Mouse (Mus musculus): Measurements from ENCODE around the gene Rnf152. TPM values are rescaled to one million over a fixed set of nuclear protein-coding genes. Genes with fewer than 3 reads are reported as not detected.

The Rnf152 gene
- total and polyA plus RNA-seq, 3 experiments = under 0.01 TPM; not detected in 2

- Histone ChIP-seq H3K9me3 (replicated peaks; ENCODE audit: low read length) (no peaks in the 10 kb centered on the region), H3K27ac (ENCODE audit: insufficient read depth, low read depth) (no peak overlapping the region), H3K4me1 (ENCODE audit: control insufficient read depth in 1 of 2, insufficient read depth in 2 of 2) (peaks cover 3 to 5% of the 10 kb centered on the region in 2 experiments; a peak in 3 of 4 replicates), H3K79me2 (replicated peaks; ENCODE audit: control insufficient read depth, extremely low read depth, insufficient read depth, poor library complexity, severe bottlenecking) (no peaks in the 10 kb centered on the region), H3K4me2 (ENCODE audit: insufficient read depth, low read depth, poor library complexity, severe bottlenecking) (no peak overlapping the region), H3K27me3 (replicated peaks) (peaks cover 94% of the 10 kb centered on the region), H3K9ac (ENCODE audit: insufficient read depth, low read depth) (no peak overlapping the region), H3K36me3 (replicated peaks in 1 of 2; ENCODE audit: control insufficient read depth in 1 of 2, insufficient read depth in 1 of 2, low read length in 1 of 2) (no peaks in the 10 kb centered on the region), H3K4me3 (replicated peaks in 1 of 3; ENCODE audit: low read depth in 2 of 3, low read length in 2 of 3, poor library complexity in 1 of 3) (no peak overlapping the region)
- dilution Hi-C loops (cut with MboI; ENCODE audit: extremely low pct_ligation_motif_present, extremely low pct_unique_long_range_greater_than_20kb, low sequenced_read_pairs) = no loop called here
- no peak for TF ChIP-seq POLR2A (IDR thresholded peaks at IDR 0.05; ENCODE audit: low read depth, low read length)
- no peak for TF ChIP-seq CTCF (conservative IDR thresholded peaks at IDR 0.05 in 1 of 2, IDR thresholded peaks at IDR 0.05 in 1 of 2; ENCODE audit: low read depth in 2 of 2, low read length in 2 of 2)
- TF ChIP-seq KAT2A (IDR thresholded peaks at IDR 0.05; ENCODE audit: insufficient replicate concordance, low read length) = no peak
- no peak for TF ChIP-seq NRF1 (IDR thresholded peaks at IDR 0.05; ENCODE audit: low read depth, low read length)
- in situ Hi-C loops (cut with MboI; ENCODE audit: low pct_ligation_motif_present, low pct_unique_long_range_greater_than_20kb, low sequenced_read_pairs) = no loop called here
- DNase-seq (ENCODE audit: extremely low read depth) = no peak
Measured at GRCm38 (mm10) chr1:105263283-105264033, 93.1 kb downstream of the Rnf152 start.

GRCm38 (mm10) chr1:105260200-105260599 lies 96.3 kb downstream of the Rnf152 start:
- dilution Hi-C loops (cut with MboI; ENCODE audit: extremely low pct_ligation_motif_present, extremely low pct_unique_long_range_greater_than_20kb, low sequenced_read_pairs) = no loop called here
- Histone ChIP-seq H3K4me3 (replicated peaks in 1 of 3; ENCODE audit: low read depth in 2 of 3, low read length in 2 of 3, poor library complexity in 1 of 3) (no peak overlapping the region), H3K36me3 (replicated peaks in 1 of 2; ENCODE audit: control insufficient read depth in 1 of 2, insufficient read depth in 1 of 2, low read length in 1 of 2) (no peaks in the 10 kb centered on the region), H3K4me2 (ENCODE audit: insufficient read depth, low read depth, poor library complexity, severe bottlenecking) (no peak overlapping the region), H3K4me1 (ENCODE audit: control insufficient read depth in 1 of 2, insufficient read depth in 2 of 2) (peaks cover 3 to 13% of the 10 kb centered on the region in 2 experiments; a peak in 3 of 4 replicates), H3K27ac (ENCODE audit: insufficient read depth, low read depth) (no peak overlapping the region), H3K27me3 (replicated peaks) (peaks cover 91% of the 10 kb centered on the region), H3K9ac (ENCODE audit: insufficient read depth, low read depth) (no peak overlapping the region), H3K79me2 (replicated peaks; ENCODE audit: control insufficient read depth, extremely low read depth, insufficient read depth, poor library complexity, severe bottlenecking) (no peaks in the 10 kb centered on the region), H3K9me3 (replicated peaks; ENCODE audit: low read length) (peaks cover 2% of the 10 kb centered on the region)
- no peak for DNase-seq (ENCODE audit: extremely low read depth)
- TF ChIP-seq HCFC1 (IDR thresholded peaks at IDR 0.05; ENCODE audit: low read depth, low read length) (no peak), TBP (conservative IDR thresholded peaks at IDR 0.05; ENCODE audit: low read depth, low read length) (no peak), NELFE (IDR thresholded peaks at IDR 0.05; ENCODE audit: low read depth, low read length) (no peak), RCOR1 (conservative IDR thresholded peaks at IDR 0.05; ENCODE audit: low read depth, low read length) (no peak), ZKSCAN1 (IDR thresholded peaks at IDR 0.05; ENCODE audit: borderline replicate concordance, low read depth, low read length) (no peak), POLR2AphosphoS2 (IDR thresholded peaks at IDR 0.05; ENCODE audit: low read depth, low read length) (no peak), USF2 (conservative IDR thresholded peaks at IDR 0.05; ENCODE audit: low read depth, low read length) (no peak), IRF4 (IDR thresholded peaks at IDR 0.05; ENCODE audit: low read depth, low read length) (no peak)
- in situ Hi-C loops (cut with MboI; ENCODE audit: low pct_ligation_motif_present, low pct_unique_long_range_greater_than_20kb, low sequenced_read_pairs) = no loop called here

- Histone ChIP-seq H3K36me3 (replicated peaks in 1 of 2; ENCODE audit: control insufficient read depth in 1 of 2, insufficient read depth in 1 of 2, low read length in 1 of 2) (no peaks in the 10 kb centered on the region), H3K9me3 (replicated peaks; ENCODE audit: low read length) (peaks cover 2% of the 10 kb centered on the region), H3K27me3 (replicated peaks) (peaks cover 83% of the 10 kb centered on the region), H3K4me2 (ENCODE audit: insufficient read depth, low read depth, poor library complexity, severe bottlenecking) (no peak overlapping the region), H3K9ac (ENCODE audit: insufficient read depth, low read depth) (no peak overlapping the region), H3K27ac (ENCODE audit: insufficient read depth, low read depth) (no peak overlapping the region), H3K4me1 (ENCODE audit: control insufficient read depth in 1 of 2, insufficient read depth in 2 of 2) (peaks cover 0 to 8% of the 10 kb centered on the region in 2 experiments; a peak in 2 of 4 replicates), H3K79me2 (replicated peaks; ENCODE audit: control insufficient read depth, extremely low read depth, insufficient read depth, poor library complexity, severe bottlenecking) (no peaks in the 10 kb centered on the region), H3K4me3 (replicated peaks in 1 of 3; ENCODE audit: low read depth in 2 of 3, low read length in 2 of 3, poor library complexity in 1 of 3) (no peak overlapping the region)
- dilution Hi-C loops (cut with MboI; ENCODE audit: extremely low pct_ligation_motif_present, extremely low pct_unique_long_range_greater_than_20kb, low sequenced_read_pairs) (no loop called here), in situ Hi-C loops (cut with MboI; ENCODE audit: low pct_ligation_motif_present, low pct_unique_long_range_greater_than_20kb, low sequenced_read_pairs) (no loop called here)
- TF ChIP-seq BHLHE40 (IDR thresholded peaks at IDR 0.05; ENCODE audit: low read depth, low read length) = peak; percentile 31
- peak; percentile 62; the same call in 1 of the 2 replicates for TF ChIP-seq MAFK (IDR thresholded peaks at IDR 0.05; ENCODE audit: insufficient replicate concordance, low read length)
- no peak for TF ChIP-seq POLR2AphosphoS2 (IDR thresholded peaks at IDR 0.05; ENCODE audit: low read depth, low read length)
- no peak for TF ChIP-seq NRF1 (IDR thresholded peaks at IDR 0.05; ENCODE audit: low read depth, low read length)
- TF ChIP-seq KAT2A (IDR thresholded peaks at IDR 0.05; ENCODE audit: insufficient replicate concordance, low read length) = no peak
- TF ChIP-seq MYC (IDR thresholded peaks at IDR 0.05; ENCODE audit: low read depth, low read length) = no peak
- no peak for TF ChIP-seq CTCF (conservative IDR thresholded peaks at IDR 0.05 in 1 of 2, IDR thresholded peaks at IDR 0.05 in 1 of 2; ENCODE audit: low read depth in 2 of 2, low read length in 2 of 2)
- no peak for TF ChIP-seq RCOR1 (conservative IDR thresholded peaks at IDR 0.05; ENCODE audit: low read depth, low read length)
- TF ChIP-seq ZMIZ1 (IDR thresholded peaks at IDR 0.05; ENCODE audit: low read depth, low read length) = no peak
- DNase-seq (ENCODE audit: extremely low read depth) = peak; percentile 50
Measured at GRCm38 (mm10) chr1:105257199-105257598, 99.3 kb downstream of the Rnf152 start.

Measured in CH12.LX (cell line).